Mouse (Mus musculus) heart, embryonic 14.5 days (tissue): ENCODE measurements around the gene Kif3b. TPM values are rescaled to one million over a fixed set of nuclear protein-coding genes. Genes with fewer than 3 reads are reported as not detected.

Experiments
- ATAC-seq: fragments of 200-750 bp; cut with Nextera tagmentation; 2 replicates; pipeline ENCODE4 v1.8.0; 2017; ENCODE audit warnings: low read depth, moderate TSS enrichment; ENCODE audit not compliant: insufficient number of reproducible peaks, insufficient read depth, low FRiP score
- H3K27ac ChIP-seq, 2 experiments: fragments of 200-500 bp in 1 of 2; fragments of 300-500 bp in 1 of 2; sonication (generic) in 1 of 2; replicated peaks in 1 of 2; 2 replicates each; pipeline ENCODE4 v1.5.1; 2012 to 2014; ENCODE audit warnings: low read depth in 2 of 2, low read length in 2 of 2, control low read depth in 1 of 2, mild to moderate bottlenecking in 1 of 2, mixed read lengths in 1 of 2; ENCODE audit not compliant: control insufficient read depth in 1 of 2, insufficient read depth in 1 of 2
- H3K27me3 ChIP-seq: fragments of 300-500 bp; sonication (generic); 2 replicates; pipeline ENCODE4 v1.6.1; 2014; ENCODE audit warnings: mild to moderate bottlenecking, low read length, control low read depth; ENCODE audit not compliant: control insufficient read depth, insufficient read depth
- H3K36me3 ChIP-seq: fragments of 300-500 bp; sonication (generic); 2 replicates; pipeline ENCODE4 v1.6.1; 2014; ENCODE audit warnings: mild to moderate bottlenecking, control low read depth, low read length, mixed read lengths; ENCODE audit not compliant: control insufficient read depth, insufficient read depth
- H3K4me1 ChIP-seq, 2 experiments: fragments of 200-500 bp in 1 of 2; fragments of 300-500 bp in 1 of 2; sonication (generic) in 1 of 2; 2 replicates each; pipeline ENCODE4 v1.6.1; 2012 to 2014; ENCODE audit warnings: low read length in 2 of 2, control low read depth in 1 of 2, mixed read lengths in 1 of 2; ENCODE audit not compliant: control insufficient read depth in 2 of 2, insufficient read depth in 2 of 2
- H3K4me2 ChIP-seq: fragments of 300-500 bp; sonication (generic); 2 replicates; pipeline ENCODE4 v1.6.1; 2014; ENCODE audit warnings: mild to moderate bottlenecking, low read length
- H3K4me3 ChIP-seq, 2 experiments: fragments of 200-500 bp in 1 of 2; fragments of 300-500 bp in 1 of 2; sonication (generic) in 1 of 2; 2 replicates each; pipeline ENCODE4 v1.5.1; 2012 to 2014; ENCODE audit warnings: low read length in 2 of 2, mild to moderate bottlenecking in 2 of 2, control low read depth in 1 of 2, low read depth in 1 of 2, moderate library complexity in 1 of 2; ENCODE audit not compliant: control insufficient read depth in 1 of 2, insufficient read depth in 1 of 2
- H3K9ac ChIP-seq: fragments of 300-500 bp; sonication (generic); 2 replicates; pipeline ENCODE4 v1.6.1; 2014; ENCODE audit warnings: mild to moderate bottlenecking, low read length
- H3K9me3 ChIP-seq: fragments of 300-500 bp; sonication (generic); 2 replicates; pipeline ENCODE4 v1.6.1; 2016; ENCODE audit warnings: low read length, control low read depth; ENCODE audit not compliant: control insufficient read depth
- WGBS: fragments of 180-500 bp; shearing (Covaris S2); extraction: QIAGEN DNeasy Blood & Tissue Kit; methylation state at CpG from one replicate; pipeline ENCODE4 v1.1.7; 2014; 5-methylcytosine and 5-hydroxymethylcytosine counted together
- polyA plus RNA-seq: library from polyadenylated mRNA; unstranded; fragments of >200 nt; fragmentation: Nextera tagmentation; extraction: Ambion mirVana; gene quantifications from 2 replicates; pipeline ENCODE4 v1.2.1, GENCODE M21; 2014

Kif3b gene
- polyA plus RNA-seq, 1 experiment from 2014 or later: 4.5 TPM

DNA sequence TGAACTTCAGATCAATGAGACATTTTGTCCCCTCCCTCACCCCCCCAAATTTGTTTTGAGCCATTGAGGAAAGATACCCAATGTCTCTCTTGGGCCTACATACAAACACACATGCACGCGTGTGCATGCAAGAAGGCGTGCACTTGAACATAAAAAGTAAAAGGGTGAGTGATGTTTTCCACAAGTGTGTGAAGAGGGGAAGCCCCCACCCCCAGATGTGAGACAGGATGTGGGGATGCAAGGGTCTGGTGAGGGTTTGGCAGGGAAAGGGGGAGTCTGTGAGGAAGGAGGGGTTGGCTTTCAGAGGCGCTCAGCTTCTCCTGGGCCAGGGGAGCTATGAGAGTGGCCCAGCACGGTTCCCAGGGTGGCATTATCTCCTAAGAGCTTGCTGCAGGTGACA is 12.9 kb upstream of the Kif3b start:
- Histone ChIP-seq H3K27ac (no peak overlapping the region), H3K9ac (no peak overlapping the region), H3K4me3 (no peak overlapping the region), H3K27me3 (no peaks in the 10 kb centered on the region), H3K4me1 (no peaks in the 10 kb centered on the region), H3K4me2 (no peak overlapping the region), H3K9me3 (no peaks in the 10 kb centered on the region), H3K36me3 (no peaks in the 10 kb centered on the region)
- 80% methylated on average over 5 of the region's 5 CpGs for WGBS
- ATAC-seq: no peak

DNA sequence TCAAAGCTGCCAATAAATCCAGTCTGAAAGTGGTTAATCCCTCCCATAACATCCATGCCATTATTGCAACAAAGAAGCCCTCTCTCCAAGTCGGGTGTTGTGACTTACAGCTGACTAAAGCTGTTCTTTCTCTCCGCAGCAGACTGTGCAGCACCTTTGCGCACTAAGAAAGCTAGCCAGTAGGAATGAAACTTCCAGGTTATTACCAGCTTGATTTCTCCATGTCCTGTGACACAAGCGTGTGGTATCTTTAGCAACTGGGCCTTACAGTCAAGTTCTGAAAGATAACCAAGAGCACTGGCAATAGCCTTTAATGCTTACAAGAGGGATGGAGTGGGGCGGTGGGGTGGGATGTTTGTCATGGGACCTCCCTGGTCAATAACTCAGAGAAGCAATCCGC is 7.3 kb upstream of the Kif3b start:
- Histone ChIP-seq H3K9ac (no peak overlapping the region), H3K4me2 (no peak overlapping the region), H3K27ac (no peak overlapping the region), H3K4me1 (peaks cover 0 to 6% of the 10 kb centered on the region in 2 experiments; a peak in 1 of 4 replicates), H3K27me3 (no peaks in the 10 kb centered on the region), H3K36me3 (no peaks in the 10 kb centered on the region), H3K4me3 (no peak overlapping the region), H3K9me3 (no peaks in the 10 kb centered on the region)
- ATAC-seq: no peak
- WGBS: 87% methylated on average over 6 of the region's 6 CpGs

DNA sequence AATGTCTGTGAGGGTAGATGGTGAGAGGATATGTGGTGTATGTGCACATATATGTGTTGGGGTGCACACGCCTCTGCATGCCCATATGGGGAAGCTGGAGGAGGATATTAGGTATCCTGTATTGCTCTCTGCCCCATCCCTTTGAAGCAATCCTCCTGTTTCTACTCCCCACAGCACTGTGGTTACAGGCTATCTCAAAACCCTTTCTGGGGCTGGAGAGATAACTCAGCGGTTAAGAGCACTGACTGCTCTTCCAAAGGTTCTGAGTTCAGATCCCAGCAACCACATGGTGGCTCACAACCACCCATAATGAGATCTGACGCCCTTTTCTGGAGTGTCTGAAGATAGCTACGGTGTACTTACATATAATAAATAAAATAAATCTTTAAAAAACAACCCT is 4.7 kb upstream of the Kif3b start:
- no peak for ATAC-seq
- Histone ChIP-seq H3K36me3 (no peaks in the 10 kb centered on the region), H3K4me1 (peaks cover 5 to 6% of the 10 kb centered on the region in 2 experiments; a peak in 2 of 4 replicates), H3K27me3 (no peaks in the 10 kb centered on the region), H3K9me3 (no peaks in the 10 kb centered on the region), H3K27ac (no peak overlapping the region), H3K4me3 (no peak overlapping the region), H3K9ac (no peak overlapping the region), H3K4me2 (no peak overlapping the region)
- WGBS: 83% methylated on average over 4 of the region's 4 CpGs

DNA sequence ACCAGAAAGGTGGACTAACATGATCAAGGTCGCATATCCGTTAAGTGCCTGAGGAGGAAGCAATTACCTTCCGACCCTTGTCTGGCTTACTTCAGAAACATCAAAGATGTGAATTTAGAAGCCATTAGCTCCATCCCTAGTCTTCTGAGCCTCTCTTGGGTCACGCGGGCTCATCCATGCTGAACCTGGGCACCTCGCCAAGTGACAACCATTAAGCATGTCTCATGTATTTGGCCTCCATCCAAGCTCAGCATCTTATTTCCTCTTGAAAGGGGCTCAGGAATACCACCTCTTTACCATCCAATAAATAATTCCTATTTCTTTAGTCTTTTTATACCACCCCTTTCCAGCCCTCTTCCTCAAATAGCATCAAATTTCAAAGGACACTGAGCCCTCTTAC is 3.4 kb upstream of the Kif3b start:
- Histone ChIP-seq H3K4me1 (peaks cover 12% of the 10 kb centered on the region in 2 experiments), H3K27ac (no peak overlapping the region), H3K9me3 (no peaks in the 10 kb centered on the region), H3K27me3 (no peaks in the 10 kb centered on the region), H3K4me2 (no peak overlapping the region), H3K4me3 (no peak overlapping the region), H3K36me3 (no peaks in the 10 kb centered on the region), H3K9ac (no peak overlapping the region)
- ATAC-seq: no peak
- 42% methylated on average over 6 of the region's 6 CpGs for WGBS

DNA sequence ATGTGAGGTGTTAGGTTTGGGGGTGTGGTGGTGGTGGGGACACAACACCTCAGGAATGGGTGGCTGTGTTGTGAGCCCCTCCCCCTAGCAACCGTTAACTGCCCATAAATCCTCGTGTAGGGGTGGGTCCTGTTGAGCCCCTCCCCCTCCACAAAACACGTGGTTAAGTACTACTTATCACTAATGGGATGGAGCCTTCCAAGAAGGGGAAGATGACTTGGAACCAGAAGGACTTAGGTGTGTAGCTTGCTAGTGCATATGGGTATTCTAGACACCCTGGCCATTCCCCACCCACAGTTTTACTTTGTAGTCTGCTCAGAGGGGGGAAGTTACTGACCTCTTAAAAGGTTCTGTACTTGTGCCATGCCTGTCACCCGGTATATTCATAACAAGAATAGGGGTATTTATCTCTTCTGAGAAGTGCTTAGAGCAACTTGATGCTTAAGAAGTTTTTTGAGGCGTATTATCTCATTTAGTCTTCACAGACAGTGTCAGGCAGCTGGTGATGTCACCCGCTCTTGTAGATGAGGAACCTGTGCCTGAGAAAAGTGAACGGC is 1.2 kb downstream of the Kif3b start:
- Histone ChIP-seq H3K27ac (no peak overlapping the region), H3K4me1 (peaks cover 12% of the 10 kb centered on the region in 2 experiments), H3K4me2 (peak overlapping the region; percentile 91), H3K9ac (peak overlapping the region; percentile 91), H3K9me3 (no peaks in the 10 kb centered on the region), H3K27me3 (no peaks in the 10 kb centered on the region), H3K36me3 (0 out of 2 replicates have a peak, but pooled peaks cover 3% of the 10 kb centered on the region), H3K4me3 (peak overlapping the region in 1 of 2 experiments; percentile 95; a peak in 3 of 4 replicates)
- 0 out of 2 replicates have a peak, but pooled peaks have one; percentile 7 for ATAC-seq
- WGBS: 37% methylated on average over 7 of the region's 7 CpGs

DNA sequence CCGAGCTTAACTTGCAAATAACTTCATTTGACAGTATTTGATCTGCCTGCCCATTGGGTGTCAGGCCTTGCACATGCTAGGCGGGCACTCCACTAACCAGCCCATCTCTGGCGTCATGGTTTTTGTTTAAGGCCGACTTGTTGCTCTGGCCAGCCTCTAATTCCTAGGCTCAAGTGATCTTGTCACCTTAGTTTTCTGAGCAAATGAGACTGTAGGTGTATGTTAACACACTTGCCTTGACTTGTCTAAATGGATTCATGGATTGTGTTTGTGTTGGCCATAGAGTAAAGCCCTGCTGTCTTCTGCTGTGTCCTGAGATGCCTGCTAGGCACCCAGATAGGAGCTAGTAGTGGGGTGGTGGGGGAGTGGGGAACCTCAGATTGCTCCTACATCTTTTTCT is 4.0 kb downstream of the Kif3b start:
- WGBS: 87% methylated on average over 4 of the region's 4 CpGs

DNA sequence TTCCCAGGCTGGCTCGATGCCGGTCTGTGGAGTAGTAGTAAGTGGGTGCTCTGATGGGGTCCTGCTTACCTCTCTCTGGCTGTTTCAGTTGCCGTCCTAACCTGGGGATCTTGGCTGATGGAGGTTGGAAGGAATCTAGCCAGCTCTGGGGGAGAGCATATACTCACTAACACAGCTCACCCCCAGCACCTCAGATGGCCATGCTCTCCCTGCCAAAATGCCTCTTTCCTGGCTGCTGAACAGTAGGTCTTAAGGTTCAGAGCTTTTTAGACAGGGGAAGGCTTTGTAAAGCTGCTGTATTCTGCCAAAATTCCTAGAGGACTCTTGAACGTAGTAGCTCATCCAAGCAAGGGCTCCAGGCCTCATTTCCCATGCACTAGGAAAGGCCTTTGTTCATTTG is 6.6 kb downstream of the Kif3b start:
- Histone ChIP-seq H3K27ac (no peak overlapping the region), H3K4me2 (no peak overlapping the region), H3K27me3 (no peaks in the 10 kb centered on the region), H3K9ac (no peak overlapping the region), H3K4me3 (no peak overlapping the region), H3K36me3 (0 out of 2 replicates have a peak, but pooled peaks cover 3% of the 10 kb centered on the region), H3K9me3 (no peaks in the 10 kb centered on the region), H3K4me1 (no peaks in the 10 kb centered on the region)
- WGBS: 89% methylated on average over 4 of the region's 4 CpGs
- ATAC-seq: no peak

More for the DNA sequence above, 4.0 kb downstream of the Kif3b start:
- 0 out of 2 replicates have a peak, but pooled peaks cover 3% of the 10 kb centered on the region for H3K36me3 ChIP-seq
- ATAC-seq: no peak
- H3K4me3 ChIP-seq: no peak overlapping the region
- H3K27me3 ChIP-seq: no peaks in the 10 kb centered on the region
- no peaks in the 10 kb centered on the region for H3K9me3 ChIP-seq
- H3K4me2 ChIP-seq: no peak overlapping the region
- H3K4me1 ChIP-seq: peaks cover 6 to 12% of the 10 kb centered on the region in 2 experiments; a peak in 3 of 4 replicates
- no peak overlapping the region for H3K9ac ChIP-seq
- no peak overlapping the region for H3K27ac ChIP-seq

DNA sequence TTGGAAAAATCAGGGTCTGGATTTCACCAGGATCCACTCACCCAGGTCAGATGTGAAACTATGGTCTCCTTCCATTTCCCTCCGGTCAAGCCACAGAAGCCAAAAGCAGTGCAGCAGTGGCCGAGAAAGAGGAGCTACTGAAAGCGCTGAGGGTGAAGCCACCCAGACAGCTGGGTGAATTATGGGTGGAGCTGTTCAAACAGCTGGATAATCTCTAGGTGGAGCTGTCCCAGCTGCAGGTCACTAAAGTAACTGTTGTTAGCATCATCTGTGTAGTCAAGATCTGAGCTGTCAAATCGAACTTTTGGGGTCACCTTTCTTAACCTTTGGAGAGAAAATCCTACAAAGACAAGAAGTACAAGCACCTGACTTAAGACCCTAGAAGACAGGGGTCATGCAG is 7.2 kb downstream of the Kif3b start:
- Histone ChIP-seq H3K27ac (no peak overlapping the region), H3K9me3 (no peaks in the 10 kb centered on the region), H3K4me1 (no peaks in the 10 kb centered on the region), H3K4me2 (no peak overlapping the region), H3K4me3 (no peak overlapping the region), H3K27me3 (no peaks in the 10 kb centered on the region), H3K36me3 (0 out of 2 replicates have a peak, but pooled peaks cover 3% of the 10 kb centered on the region), H3K9ac (no peak overlapping the region)
- 76% methylated on average over 4 of the region's 4 CpGs for WGBS
- no peak for ATAC-seq
